Mouse (Mus musculus) layer of hippocampus, adult 8-10 months (tissue): ENCODE measurements around the gene Ncf1. TPM values are rescaled to one million over a fixed set of nuclear protein-coding genes. Genes with fewer than 3 reads are reported as not detected.

ENCODE experiments used
- DNase-seq, 2 experiments: peaks; one replicate each; pipeline ENCODE4 v3.0.0; 2022; ENCODE audit warnings: low spot score in 2 of 2
- total RNA-seq, 4 experiments: library from RNA; stranded (reverse); gene quantifications; 2 replicates each; pipeline ENCODE4 v1.2.4; 2022

Gene Ncf1
- 10 to 100 TPM in 2 of 4 experiments, 1 to 10 TPM in 2; 6.3 to 25.6 (median 14.7) TPM for total RNA-seq

DNA sequence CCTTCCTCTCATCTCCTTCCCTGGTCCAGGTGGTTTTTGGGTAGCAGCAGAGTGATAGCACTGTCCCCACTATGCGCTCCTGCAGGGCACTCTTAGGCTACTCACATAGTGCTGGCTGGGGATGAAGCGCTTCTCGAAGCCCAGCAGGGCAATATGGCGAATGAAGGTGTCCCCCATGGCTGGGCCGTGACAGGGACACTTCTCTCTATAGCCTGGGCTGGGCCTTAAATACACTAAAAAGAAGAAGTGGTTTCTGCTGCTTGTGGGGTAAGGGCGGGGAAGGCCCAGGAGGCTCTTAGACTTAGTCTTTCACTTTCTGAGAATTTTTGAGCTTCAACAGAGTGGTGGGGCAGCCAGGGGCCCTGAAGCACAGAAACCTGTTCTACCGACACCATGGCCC, at the start of gene Ncf1:
Gene Ncf1 (minus strand): TSS at position 235 of the 400 bp plus-strand sequence.
- DNase-seq: no peak

DNA sequence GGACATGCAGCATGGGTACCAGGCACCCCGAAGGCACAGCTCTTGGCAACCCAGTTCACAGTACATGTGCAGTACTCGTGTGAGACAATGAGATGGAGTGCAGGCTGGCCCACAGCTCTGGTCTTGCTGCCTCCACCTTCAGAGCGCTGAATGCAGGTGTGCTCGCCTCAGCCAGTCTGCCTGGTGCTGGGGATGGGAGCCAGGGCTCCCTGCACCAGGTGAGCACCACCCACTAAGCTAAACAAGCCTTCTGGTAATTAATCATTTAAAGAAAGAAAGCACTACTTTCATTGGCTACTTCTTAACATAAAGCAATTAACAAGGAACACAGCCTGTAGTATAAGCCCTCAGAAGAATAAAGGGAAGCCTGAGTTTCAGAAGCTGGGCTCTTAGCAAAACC, 47.7 kb upstream of the Ncf1 start:
- DNase-seq: no peak

GRCm38 (mm10) chr5:134275556-134275955, 46.1 kb upstream of the Ncf1 start:
- no peak for DNase-seq

DNA sequence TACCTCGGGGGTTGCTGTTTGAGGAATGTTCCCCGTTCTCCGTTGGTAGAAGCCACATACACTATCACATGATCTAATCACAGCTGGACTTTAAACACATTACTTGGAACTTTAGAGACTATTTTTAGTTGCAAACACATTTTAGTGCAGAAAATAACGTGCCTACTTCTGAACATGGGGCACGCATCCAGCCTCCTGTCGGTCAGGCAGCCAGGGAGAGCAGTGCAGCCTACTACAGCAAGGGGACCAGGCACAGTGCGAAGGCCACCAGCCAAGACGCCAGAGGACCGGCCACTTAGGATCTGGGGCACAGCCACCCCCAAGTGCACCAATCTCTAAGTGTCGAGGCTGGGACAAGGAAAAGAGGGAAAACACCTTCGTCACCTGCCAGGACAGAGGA, 45.6 kb upstream of the Ncf1 start:
- no peak for DNase-seq

DNA sequence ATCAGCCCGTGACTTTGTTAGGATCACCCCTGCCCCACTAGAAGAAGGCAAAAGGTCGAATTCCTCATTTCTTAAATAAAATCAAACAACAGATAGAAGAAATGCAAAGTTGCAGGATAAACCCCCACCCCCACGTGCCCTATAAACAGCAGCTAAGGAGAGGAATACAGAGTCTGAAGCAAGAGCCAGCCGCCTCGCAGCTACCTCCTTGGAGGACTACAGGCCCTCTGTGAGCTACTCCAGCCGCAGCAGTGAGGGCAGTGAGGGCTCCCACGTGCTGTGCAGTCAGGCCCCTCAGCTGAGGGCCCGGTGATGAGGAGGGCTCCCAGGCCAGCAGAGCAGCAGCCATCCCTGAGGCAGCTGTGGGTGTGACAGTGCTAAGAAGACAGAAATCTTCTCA, 44.3 kb upstream of the Ncf1 start:
- DNase-seq: no peak

DNA sequence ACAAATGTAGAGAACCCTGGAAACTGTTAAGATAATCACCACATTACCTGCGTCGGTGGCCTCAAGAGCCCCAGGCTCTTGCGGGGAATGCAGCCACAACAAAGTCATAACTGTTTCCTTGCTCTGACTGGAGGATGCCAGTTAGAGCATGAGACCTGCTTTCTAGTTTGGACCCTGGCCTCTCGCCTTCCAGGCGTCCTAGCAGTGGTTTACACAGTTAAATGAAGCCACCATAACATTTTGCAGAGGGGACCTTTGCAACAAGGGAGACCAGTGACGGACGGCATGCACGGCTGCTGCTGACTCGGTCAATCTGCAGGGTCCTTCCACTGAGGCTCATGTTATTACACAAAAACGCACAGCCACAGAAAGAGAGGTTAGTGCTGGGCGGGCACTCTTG, 43.3 kb upstream of the Ncf1 start:
- DNase-seq: no peak

DNA sequence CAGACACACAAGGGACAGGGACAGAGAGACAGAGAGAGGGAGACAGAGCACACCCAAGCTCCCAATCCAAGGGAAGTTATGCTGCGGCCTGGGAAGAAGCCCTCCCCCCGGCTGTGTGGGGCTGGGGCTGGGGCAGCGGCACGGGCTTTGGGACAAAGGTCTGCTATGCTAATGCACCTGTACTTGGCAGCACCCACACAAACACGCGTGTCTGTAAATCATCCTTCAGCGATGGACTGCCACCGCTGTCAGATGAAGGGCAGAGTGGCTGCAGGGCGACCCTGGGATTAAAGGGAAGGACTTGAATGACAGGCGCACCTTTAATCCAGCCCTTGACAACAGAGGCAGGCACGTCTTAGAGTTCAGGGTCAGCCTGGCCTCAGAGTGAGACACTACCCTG, 42.0 kb upstream of the Ncf1 start:
- no peak for DNase-seq

DNA sequence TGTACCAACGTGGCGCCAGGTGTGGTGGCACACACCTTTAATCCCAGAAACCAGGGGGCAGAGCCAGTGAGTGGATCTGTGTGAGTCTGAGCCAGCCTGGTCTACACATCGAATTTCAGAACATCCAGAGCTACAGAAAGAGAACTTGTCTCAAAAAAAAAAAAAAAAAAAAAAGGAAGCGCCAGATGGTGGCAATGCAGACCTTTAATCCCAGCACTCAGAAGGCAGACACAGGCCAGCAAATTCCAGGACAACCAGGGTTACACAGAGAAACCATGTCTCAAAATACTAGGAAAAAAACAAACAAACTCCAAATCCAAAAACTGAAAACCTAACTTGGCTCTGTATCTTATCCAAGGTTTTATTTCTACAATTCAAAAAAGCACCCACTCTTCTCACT, 41.1 kb upstream of the Ncf1 start:
- no peak for DNase-seq

DNA sequence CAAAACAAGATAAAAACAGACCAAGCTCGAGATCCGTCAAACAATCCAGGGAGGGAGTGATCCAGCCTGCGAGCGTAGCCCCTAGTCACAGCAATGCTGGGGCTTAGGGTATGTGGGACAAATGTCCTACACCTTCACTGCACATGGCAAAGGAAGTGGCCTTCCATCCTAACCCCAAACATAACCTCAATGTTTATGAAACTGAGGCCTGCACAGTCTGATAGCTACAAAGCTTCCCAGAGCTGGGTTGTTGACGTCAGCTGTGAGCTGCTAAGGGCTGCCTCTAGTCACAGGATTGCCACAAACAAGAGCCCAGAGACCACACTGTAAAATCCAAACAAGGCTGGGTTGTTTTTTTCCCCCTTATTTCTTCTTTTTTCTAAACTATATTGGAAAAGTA, 40.3 kb upstream of the Ncf1 start:
- no peak for DNase-seq

GRCm38 (mm10) chr5:134268751-134269150, 39.3 kb upstream of the Ncf1 start:
- no peak for DNase-seq

DNA sequence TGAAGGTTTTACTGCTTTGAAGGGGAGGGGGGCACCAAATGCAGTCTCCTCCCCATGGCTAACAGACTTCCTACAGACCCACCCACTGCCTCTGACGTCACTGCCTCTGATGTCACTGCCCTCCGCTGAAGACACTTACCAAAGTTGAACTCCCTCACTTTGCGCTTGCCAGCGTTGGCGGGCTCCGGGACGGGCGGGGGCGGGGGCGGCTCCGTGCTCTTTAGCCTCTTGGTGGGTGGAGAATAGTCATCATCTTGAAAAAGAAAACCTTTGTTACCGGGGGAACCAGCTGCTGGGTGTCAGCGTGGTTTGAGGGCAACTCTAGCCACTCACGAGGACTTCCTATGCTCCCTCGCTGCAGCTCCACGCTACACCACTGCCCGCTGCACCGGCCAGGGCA, 37.0 kb upstream of the Ncf1 start:
- DNase-seq: no peak

GRCm38 (mm10) chr5:134265890-134266289, 36.5 kb upstream of the Ncf1 start:
- no peak for DNase-seq

GRCm38 (mm10) chr5:134260001-134260636, 30.7 kb upstream of the Ncf1 start:
- DNase-seq: no peak

- no peak for DNase-seq
Observed at GRCm38 (mm10) chr5:134258934-134259333, 29.5 kb upstream of the Ncf1 start.

DNA sequence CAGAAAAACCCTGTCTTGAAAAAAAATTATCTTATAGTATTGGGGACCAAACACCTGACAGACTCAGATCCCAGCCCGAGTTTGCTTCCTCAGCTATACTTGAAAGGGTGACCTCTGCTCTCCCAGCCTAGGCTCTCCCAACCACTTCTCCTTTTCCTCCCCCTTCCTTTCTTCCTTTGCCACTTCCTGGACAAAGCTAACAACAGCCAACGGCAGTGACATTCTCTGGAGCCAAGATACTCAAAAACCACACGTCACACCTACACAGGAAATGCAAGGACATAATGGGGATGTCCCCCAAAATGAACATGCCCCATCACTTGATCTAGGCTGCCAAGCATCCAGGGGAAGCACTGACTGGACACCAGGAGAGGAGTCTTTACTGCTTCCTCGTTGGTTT, 29.0 kb upstream of the Ncf1 start:
- no peak for DNase-seq

- DNase-seq: no peak
Observed at GRCm38 (mm10) chr5:134257349-134258031, 28.1 kb upstream of the Ncf1 start.

GRCm38 (mm10) chr5:134255294-134255693, 25.9 kb upstream of the Ncf1 start:
- no peak for DNase-seq

DNA sequence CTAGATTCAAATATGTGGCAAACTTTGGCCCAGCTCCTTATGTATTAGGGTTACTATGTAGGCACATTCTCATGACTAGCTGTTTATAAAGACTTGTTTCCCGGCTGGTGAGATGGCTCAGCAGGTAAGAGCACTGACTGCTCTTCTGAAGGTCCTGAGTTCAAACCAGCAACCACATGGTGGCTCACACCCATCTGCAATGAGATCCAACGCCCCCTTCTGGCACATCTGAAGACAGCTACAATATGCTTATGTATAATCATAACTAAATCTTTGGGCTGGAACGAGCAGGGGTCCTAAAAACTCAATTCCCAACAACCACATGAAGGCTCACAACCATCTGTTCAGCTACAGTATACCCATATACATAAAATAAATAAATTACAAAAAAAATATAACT, 24.4 kb upstream of the Ncf1 start:
- DNase-seq: no peak

- DNase-seq: no peak
Observed at GRCm38 (mm10) chr5:134251083-134251482, 21.7 kb upstream of the Ncf1 start.

GRCm38 (mm10) chr5:134250601-134251000, 21.2 kb upstream of the Ncf1 start:
- no peak for DNase-seq

DNA sequence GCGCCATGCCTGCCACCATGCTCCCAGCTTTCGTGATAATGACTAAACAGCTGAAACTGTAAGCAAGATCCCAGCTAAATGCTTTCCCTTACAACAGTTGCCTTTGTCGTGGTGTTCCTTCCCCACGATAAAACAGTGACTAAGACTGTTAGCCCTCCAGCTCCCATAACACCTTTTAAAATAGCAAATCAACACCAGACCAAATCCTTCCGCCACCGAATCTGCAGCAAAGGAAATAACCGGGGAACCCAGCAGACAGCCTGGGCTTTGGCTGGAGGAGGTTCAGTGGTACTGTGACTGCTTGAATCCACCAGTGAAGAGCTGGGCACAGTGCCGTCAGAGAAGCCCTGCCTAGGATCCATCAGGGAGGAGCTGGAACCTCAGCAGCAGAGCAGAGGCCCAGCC, 19.8 kb upstream of the Ncf1 start:
- no peak for DNase-seq

DNA sequence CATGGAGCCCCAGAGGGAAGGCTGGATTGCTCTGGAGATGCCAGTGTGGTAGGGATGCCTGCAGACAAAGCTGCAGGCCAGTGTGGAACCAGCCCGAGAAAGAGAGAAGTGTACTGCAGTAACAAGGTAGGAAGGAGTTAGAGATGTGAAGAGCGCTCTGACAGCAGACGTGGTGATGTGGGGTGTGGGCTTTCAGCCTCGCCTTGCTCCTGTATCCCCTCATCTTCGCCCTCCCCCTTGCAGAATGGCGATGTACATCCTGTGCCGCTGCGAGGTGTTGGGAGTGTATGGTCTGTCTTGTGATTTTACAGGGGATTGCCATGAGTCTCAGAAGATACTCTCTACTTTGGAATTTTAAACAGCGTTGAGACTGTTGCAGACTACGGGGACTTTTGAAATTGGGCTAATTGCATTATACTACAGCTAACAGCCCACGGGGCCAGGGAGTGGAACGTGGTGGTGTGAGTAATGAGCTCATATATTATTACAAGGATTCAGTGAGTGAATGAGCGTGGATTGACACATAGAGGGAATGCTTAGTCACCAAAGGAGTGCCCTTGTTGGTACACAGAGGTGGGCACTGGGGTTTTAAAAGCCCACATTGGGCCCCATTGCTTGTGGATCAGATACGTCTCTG, 19.3 kb upstream of the Ncf1 start:
- DNase-seq: no peak

DNA sequence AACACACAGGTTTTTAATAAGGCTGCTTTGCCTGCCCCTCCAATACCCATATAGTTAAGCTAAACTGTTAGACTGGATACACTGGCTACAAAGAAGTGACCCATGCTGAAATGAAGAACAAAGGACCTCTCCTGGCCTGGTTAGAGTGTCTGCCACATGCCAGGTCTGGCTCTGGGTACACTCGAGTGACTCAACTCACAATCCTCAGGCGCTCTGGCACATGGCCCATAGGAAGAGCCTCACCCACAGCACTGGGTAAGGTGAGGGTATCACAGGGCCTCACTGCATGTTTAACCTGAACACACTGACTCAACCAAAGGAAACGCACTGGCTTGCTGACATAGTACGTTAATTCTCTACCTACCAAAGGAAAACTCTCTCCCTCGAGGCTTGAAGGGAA, 16.7 kb upstream of the Ncf1 start:
- no peak for DNase-seq
